Mouse (Mus musculus) hindbrain, embryonic 13.5 days (tissue): ENCODE measurements around the gene Btd. TPM values are rescaled to one million over a fixed set of nuclear protein-coding genes. Genes with fewer than 3 reads are reported as not detected.

Source experiments
- ATAC-seq: fragments of 200-750 bp; cut with Nextera tagmentation; 2 replicates; pipeline ENCODE4 v1.8.0; 2017; ENCODE audit warnings: moderate TSS enrichment; ENCODE audit not compliant: low FRiP score
- H3K27ac ChIP-seq: fragments of 300-500 bp; sonication (generic); 2 replicates; pipeline ENCODE4 v1.5.1; 2015; ENCODE audit warnings: inconsistent platforms, mild to moderate bottlenecking, moderate library complexity
- H3K27me3 ChIP-seq: fragments of 300-500 bp; sonication (generic); 2 replicates; pipeline ENCODE4 v1.6.1; 2015; ENCODE audit warnings: mild to moderate bottlenecking, inconsistent platforms
- H3K36me3 ChIP-seq: fragments of 300-500 bp; sonication (generic); 2 replicates; pipeline ENCODE4 v1.6.1; 2015; ENCODE audit warnings: mild to moderate bottlenecking, inconsistent platforms
- H3K4me1 ChIP-seq: fragments of 300-500 bp; sonication (generic); replicated peaks from 2 replicates; pipeline ENCODE4 v1.6.1; 2015; ENCODE audit warnings: inconsistent platforms
- H3K4me2 ChIP-seq: fragments of 300-500 bp; sonication (generic); 2 replicates; pipeline ENCODE4 v1.6.1; 2015; ENCODE audit warnings: inconsistent platforms, mild to moderate bottlenecking, moderate library complexity
- H3K4me3 ChIP-seq: fragments of 300-500 bp; sonication (generic); 2 replicates; pipeline ENCODE4 v1.5.1; 2015; ENCODE audit warnings: mild to moderate bottlenecking, inconsistent platforms
- H3K9ac ChIP-seq: fragments of 300-500 bp; sonication (generic); 2 replicates; pipeline ENCODE4 v1.6.1; 2015; ENCODE audit warnings: mild to moderate bottlenecking, inconsistent platforms
- H3K9me3 ChIP-seq: fragments of 300-500 bp; sonication (generic); 2 replicates; pipeline ENCODE4 v1.6.1; 2016; ENCODE audit warnings: inconsistent platforms
- WGBS: fragments of 180-500 bp; shearing (Covaris S2); methylation state at CpG from one replicate; pipeline ENCODE4 v1.1.7; 2015; 5-methylcytosine and 5-hydroxymethylcytosine counted together
- polyA plus RNA-seq: library from polyadenylated mRNA; unstranded; fragments of >200 nt; fragmentation: Nextera tagmentation; extraction: Ambion mirVana; gene quantifications from 2 replicates; pipeline ENCODE4 v1.2.1, GENCODE M21; 2015

The Btd gene
- polyA plus RNA-seq, 1 experiment from 2014 or later, result 18.7 TPM

DNA sequence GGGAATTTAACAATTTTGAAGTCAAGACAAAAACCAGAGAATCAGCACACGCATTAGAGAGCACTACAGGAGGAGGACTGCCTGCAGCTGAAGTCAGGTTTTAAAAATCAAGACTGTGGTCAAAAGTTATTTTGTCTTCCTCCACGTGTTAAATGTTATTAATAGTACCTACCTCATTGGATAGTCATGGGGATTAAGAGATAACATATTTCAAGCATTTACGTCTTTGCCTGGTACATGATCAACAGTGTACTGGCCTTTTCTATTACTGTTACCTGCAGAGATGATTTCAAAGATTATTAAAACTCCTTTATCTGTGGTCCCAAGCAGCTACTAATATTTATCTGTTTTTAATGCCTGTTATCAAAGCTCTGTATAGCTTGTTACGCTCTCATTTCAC, 56.9 kb downstream of the Btd start:
- H3K27me3 ChIP-seq, result no peaks in the 10 kb centered on the region
- no peak overlapping the region for H3K4me2 ChIP-seq
- 93% methylated on average over 4 of the region's 4 CpGs for WGBS
- no peak overlapping the region for H3K9ac ChIP-seq
- no peaks in the 10 kb centered on the region for H3K9me3 ChIP-seq
- no peak overlapping the region for H3K4me3 ChIP-seq
- H3K36me3 ChIP-seq, result peaks cover 49% of the 10 kb centered on the region
- no peak for ATAC-seq
- no peaks in the 10 kb centered on the region for H3K4me1 ChIP-seq
- H3K27ac ChIP-seq, result no peak overlapping the region

DNA sequence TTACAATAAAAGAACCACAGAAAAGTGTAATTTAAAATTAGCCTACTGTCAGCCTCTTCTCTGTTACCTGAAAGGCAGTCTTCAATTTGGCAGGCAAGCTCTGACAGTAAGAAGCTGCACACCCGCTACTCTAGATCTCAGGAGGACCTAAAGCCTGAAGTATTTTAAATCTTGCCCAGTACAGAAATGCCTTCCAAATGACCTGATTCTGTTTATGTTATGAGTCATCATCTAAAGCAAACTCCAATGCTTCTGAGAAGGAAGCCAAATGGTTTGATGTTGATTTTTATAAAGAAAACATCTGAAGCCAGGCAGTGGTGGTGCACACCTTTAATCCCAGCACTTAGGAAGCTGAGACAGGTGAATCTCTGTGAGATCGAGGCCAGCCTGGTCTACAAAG, 59.5 kb downstream of the Btd start:
- peaks cover 70% of the 10 kb centered on the region for H3K36me3 ChIP-seq
- 93% methylated on average over 2 of the region's 2 CpGs for WGBS

DNA sequence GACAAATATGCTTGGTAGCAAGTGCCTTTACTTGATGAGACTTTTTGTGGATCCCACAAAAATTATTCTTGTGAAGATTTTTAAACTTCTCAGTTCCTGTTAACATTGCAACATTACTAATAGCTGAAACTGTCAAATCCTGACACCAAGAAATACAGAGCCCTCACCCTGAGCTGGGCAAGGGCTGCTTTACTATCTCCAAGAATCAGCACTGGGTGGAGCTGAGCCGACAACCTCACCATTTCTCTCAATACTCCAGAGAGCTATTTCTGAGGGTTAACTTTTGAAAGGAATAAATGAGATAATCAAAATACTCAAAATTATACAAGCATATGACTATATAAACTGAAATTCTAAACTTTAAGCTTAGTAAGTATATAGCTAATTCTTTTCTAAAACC, 68.5 kb downstream of the Btd start:
- peaks cover 45% of the 10 kb centered on the region for H3K36me3 ChIP-seq
- H3K27me3 ChIP-seq, result no peaks in the 10 kb centered on the region
- 93% methylated on average over 1 of the region's 1 CpGs for whole genome bisulfite sequencing
- no peak overlapping the region for H3K27ac ChIP-seq
- no peaks in the 10 kb centered on the region for H3K4me1 ChIP-seq
- H3K9me3 ChIP-seq, result no peaks in the 10 kb centered on the region
- H3K4me3 ChIP-seq, result no peak overlapping the region
- H3K4me2 ChIP-seq, result no peak overlapping the region
- ATAC-seq, result no peak
- H3K9ac ChIP-seq, result no peak overlapping the region

More for the DNA sequence above, 59.5 kb downstream of the Btd start:
- Histone ChIP-seq H3K9ac (no peak overlapping the region), H3K4me2 (no peak overlapping the region), H3K27me3 (no peaks in the 10 kb centered on the region), H3K27ac (no peak overlapping the region), H3K9me3 (no peaks in the 10 kb centered on the region), H3K4me3 (no peak overlapping the region), H3K4me1 (no peaks in the 10 kb centered on the region)
- no peak for ATAC-seq

DNA sequence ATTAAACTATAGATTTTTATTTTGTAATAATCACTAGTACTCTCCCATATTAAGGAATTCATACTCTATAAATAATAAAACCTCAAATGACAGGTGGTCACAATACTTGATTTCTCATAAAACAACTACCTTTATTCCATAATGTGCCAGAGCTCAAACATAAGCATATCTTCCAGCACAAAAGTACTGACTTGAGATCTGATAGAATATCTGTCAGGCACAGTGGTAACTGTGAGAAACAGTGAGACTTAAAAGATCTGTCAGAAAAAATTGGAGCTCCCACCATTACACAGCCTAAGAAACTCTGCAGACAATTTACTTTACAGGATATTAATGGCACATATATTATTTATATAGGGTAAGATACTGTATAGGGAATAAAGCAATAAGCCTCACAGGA, 74.8 kb downstream of the Btd start:
- no peaks in the 10 kb centered on the region for H3K4me1 ChIP-seq
- H3K4me3 ChIP-seq, result no peak overlapping the region
- H3K27me3 ChIP-seq, result no peaks in the 10 kb centered on the region
- peaks cover 60% of the 10 kb centered on the region for H3K36me3 ChIP-seq
- H3K9ac ChIP-seq, result no peak overlapping the region
- no peak for ATAC-seq
- no peaks in the 10 kb centered on the region for H3K9me3 ChIP-seq
- H3K27ac ChIP-seq, result no peak overlapping the region
- H3K4me2 ChIP-seq, result no peak overlapping the region

DNA sequence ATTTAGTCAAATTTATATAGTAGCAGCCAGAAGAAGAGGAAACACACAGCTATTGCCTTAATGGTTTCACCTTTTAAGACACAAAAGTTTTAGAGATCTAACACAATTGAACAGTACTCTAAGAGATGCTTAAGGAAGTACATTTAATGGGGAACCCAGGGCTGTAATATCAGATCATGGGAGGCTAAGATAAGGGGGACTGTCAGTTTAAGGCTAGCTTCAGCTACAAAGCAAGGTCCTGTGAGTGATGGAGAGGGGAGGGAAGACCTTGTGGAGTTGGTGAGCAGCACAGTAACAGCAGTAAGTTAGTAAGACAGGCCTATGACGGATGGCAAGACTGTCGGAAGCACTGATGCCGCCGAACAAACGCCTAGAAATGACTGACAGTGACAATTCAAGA, 76.5 kb downstream of the Btd start:
- no peak for ATAC-seq
- 96% methylated on average over 5 of the region's 5 CpGs for WGBS
- no peaks in the 10 kb centered on the region for H3K4me1 ChIP-seq
- no peaks in the 10 kb centered on the region for H3K27me3 ChIP-seq
- peaks cover 61% of the 10 kb centered on the region for H3K36me3 ChIP-seq
- H3K9me3 ChIP-seq, result no peaks in the 10 kb centered on the region
- no peak overlapping the region for H3K4me3 ChIP-seq
- no peak overlapping the region for H3K9ac ChIP-seq
- no peak overlapping the region for H3K4me2 ChIP-seq
- H3K27ac ChIP-seq, result no peak overlapping the region

Other genes with a start within 250 kb of the Btd start
- 140 and 142 TPM in 2 replicates for gene Sh3bp5, start 204.9 kb upstream of the Btd start, polyA plus RNA-seq
- 9.6 and 10.9 TPM in 2 replicates for gene Eaf1, start 146.6 kb upstream of the Btd start, polyA plus RNA-seq
- 54.1 and 55.0 TPM in 2 replicates for gene Mettl6, start 146.0 kb upstream of the Btd start, polyA plus RNA-seq
- gene Colq, start 49.7 kb upstream of the Btd start, polyA plus RNA-seq, result 0.19 and 0.34 TPM in 2 replicates
- gene Gm49387, start 150 bp upstream of the Btd start, polyA plus RNA-seq, result 0.61 and 1.7 TPM in 2 replicates
- 9.8 and 10.4 TPM in 2 replicates for gene Hacl1, start 258 bp downstream of the Btd start, polyA plus RNA-seq
- 7.8 and 8.5 TPM in 2 replicates for gene Ankrd28, start 189.6 kb downstream of the Btd start, polyA plus RNA-seq